Mouse (Mus musculus) kidney, adult 2 months (tissue): ENCODE data around the gene Cym.

Source experiments
- CTCF ChIP-seq: fragments of 200-500 bp; conservative IDR thresholded peaks from 2 replicates; pipeline ENCODE4 v1.5.1; 2011; ENCODE audit warnings: low read depth, mild to moderate bottlenecking, control low read depth, low read length, moderate library complexity, mixed read lengths; ENCODE audit not compliant: insufficient read depth, insufficient read length
- POLR2A ChIP-seq: fragments of 200-500 bp; IDR thresholded peaks from one replicate; pipeline ENCODE4 v1.6.1; 2011; ENCODE audit warnings: low read depth, low read length, control low read depth

DNA sequence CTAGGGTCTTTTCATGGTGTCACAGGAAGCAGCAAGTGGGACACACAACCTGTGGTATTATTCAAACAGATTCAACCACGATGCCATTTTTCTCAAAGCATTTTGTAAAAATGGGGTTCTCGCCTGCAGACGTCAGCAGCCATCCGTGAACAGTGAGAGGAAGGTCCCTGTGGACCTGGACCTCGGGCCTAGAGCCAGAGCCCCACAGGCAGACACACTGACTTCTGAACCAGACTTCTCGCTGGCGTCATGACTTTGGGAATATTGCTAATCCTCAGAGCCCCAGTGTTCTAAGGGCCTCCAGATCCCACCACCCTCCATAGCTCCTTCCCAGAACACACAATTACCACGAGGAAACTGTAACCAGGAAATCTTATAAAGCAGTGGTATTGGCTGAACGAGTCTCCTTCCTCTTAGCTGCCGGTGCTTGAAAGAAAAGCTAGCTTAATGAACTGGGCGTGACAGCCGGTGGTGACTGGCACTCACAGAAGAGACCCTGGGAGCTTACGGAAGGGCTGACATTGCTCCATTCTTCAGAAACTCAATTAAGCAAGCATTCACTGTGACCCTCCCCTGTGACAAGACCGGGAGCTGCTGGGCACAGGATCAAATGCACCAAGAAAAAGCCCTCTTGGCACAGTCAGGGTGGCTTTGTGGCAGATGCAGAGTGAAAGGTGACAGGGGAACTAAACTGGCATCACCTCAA, 20.0 kb upstream of the Cym start:
- TF ChIP-seq CTCF = no peak
- no peak for TF ChIP-seq POLR2A
